Mouse (Mus musculus) intestine, embryonic 14.5 days (tissue): Measurements from ENCODE around the gene Rhox2f. TPM values are rescaled to one million over a fixed set of nuclear protein-coding genes. Genes with fewer than 3 reads are reported as not detected.

Experiments
- polyA plus RNA-seq: library from polyadenylated mRNA; unstranded; fragments of >200 nt; fragmentation: Nextera tagmentation; extraction: Ambion mirVana; gene quantifications from 2 replicates; pipeline ENCODE4 v1.2.1, GENCODE M21; 2014

Rhox2f gene
- polyA plus RNA-seq, 1 experiment from 2014 or later = not detected

Other genes starting within 250 kb of the Rhox2f start
- gene Rhox3a2, start 191.4 kb upstream of the Rhox2f start, polyA plus RNA-seq = not detected in 2 replicates
- not detected in 2 replicates for gene Rhox4a2, start 180.6 kb upstream of the Rhox2f start, polyA plus RNA-seq
- gene Rhox2b, start 159.3 kb upstream of the Rhox2f start, polyA plus RNA-seq = not detected in 2 replicates
- gene Rhox4b, start 138.9 kb upstream of the Rhox2f start, polyA plus RNA-seq = not detected in 2 replicates
- not detected in 2 replicates for gene Rhox2c, start 117.7 kb upstream of the Rhox2f start, polyA plus RNA-seq
- not detected in 2 replicates for gene Rhox3c, start 112.8 kb upstream of the Rhox2f start, polyA plus RNA-seq
- gene Rhox4c, start 91.1 kb upstream of the Rhox2f start, polyA plus RNA-seq = not detected in 2 replicates
- not detected in 2 replicates for gene Rhox2d, start 78.0 kb upstream of the Rhox2f start, polyA plus RNA-seq
- gene Rhox4d, start 57.0 kb upstream of the Rhox2f start, polyA plus RNA-seq = 0.13 TPM in 1 of 2 replicates, not detected in the other
- gene Rhox2e, start 41.0 kb upstream of the Rhox2f start, polyA plus RNA-seq = not detected in 2 replicates
- not detected in 2 replicates for gene Rhox3e, start 29.4 kb upstream of the Rhox2f start, polyA plus RNA-seq
- not detected in 2 replicates for gene Rhox4e, start 14.0 kb upstream of the Rhox2f start, polyA plus RNA-seq
- not detected in 2 replicates for gene Rhox3f, start 9.6 kb downstream of the Rhox2f start, polyA plus RNA-seq
- gene Rhox4f, start 36.3 kb downstream of the Rhox2f start, polyA plus RNA-seq = not detected in 2 replicates
- not detected in 2 replicates for gene Rhox3g, start 57.2 kb downstream of the Rhox2f start, polyA plus RNA-seq
- gene Rhox2g, start 72.1 kb downstream of the Rhox2f start, polyA plus RNA-seq = not detected in 2 replicates
- gene Rhox4g, start 79.9 kb downstream of the Rhox2f start, polyA plus RNA-seq = not detected in 2 replicates
- gene Rhox3h, start 97.4 kb downstream of the Rhox2f start, polyA plus RNA-seq = not detected in 2 replicates
- not detected in 2 replicates for gene Rhox2h, start 101.9 kb downstream of the Rhox2f start, polyA plus RNA-seq
- gene Rhox5, start 233.4 kb downstream of the Rhox2f start, polyA plus RNA-seq = 3.9 and 4.0 TPM in 2 replicates